In genomic region chr1:119648205-119649111, GRCm38 (mm10) we compare ENCODE assay signal across 8 mouse cellular contexts. TPM values are rescaled to one million over a fixed set of nuclear protein-coding genes. Genes with fewer than 3 reads are reported as not detected.
DNase-seq lines count a peak whose midpoint lies in the region; ATAC-seq and TF ChIP-seq lines count a peak whose summit lies in the region.

TSS of gene Epb41l5 (minus strand) at chr1:119649000.

- TF ChIP-seq EP300 in CH12.LX (IDR thresholded peaks at IDR 0.05; ENCODE audit: low read length) = no peak

- dilution Hi-C loops in CH12.LX (cut with MboI; ENCODE audit: extremely low pct_ligation_motif_present, extremely low pct_unique_long_range_greater_than_20kb, low sequenced_read_pairs) = no loop called here

- peaks cover 3% of the 10 kb centered on the region for H3K27me3 ChIP-seq in CH12.LX (replicated peaks)
- no peaks in the 10 kb centered on the region for H3K27me3 ChIP-seq in forebrain, embryonic 11.5 days (ENCODE audit: control insufficient read depth, insufficient read depth, low read length)
- H3K27me3 ChIP-seq in heart, embryonic 15.5 days = no peaks in the 10 kb centered on the region
- no peaks in the 10 kb centered on the region for H3K27me3 ChIP-seq in liver, embryonic 13.5 days
- no peaks in the 10 kb centered on the region for H3K27me3 ChIP-seq in stomach, embryonic 15.5 days (replicated peaks)

- peaks cover 0 to 4% of the 10 kb centered on the region in 2 experiments; a peak in 1 of 4 replicates for H3K4me1 ChIP-seq in CH12.LX (ENCODE audit: control insufficient read depth in 1 of 2, insufficient read depth in 2 of 2)
- no peaks in the 10 kb centered on the region; the same call in 1 of the 2 replicates for H3K4me1 ChIP-seq in forebrain, embryonic 11.5 days (replicated peaks; ENCODE audit: control insufficient read depth, insufficient read depth, low read length)
- H3K4me1 ChIP-seq in heart, embryonic 15.5 days (replicated peaks) = peaks cover 12% of the 10 kb centered on the region
- peaks cover 30% of the 10 kb centered on the region for H3K4me1 ChIP-seq in liver, embryonic 13.5 days (replicated peaks)
- no peaks in the 10 kb centered on the region; the same call in 1 of the 2 replicates for H3K4me1 ChIP-seq in stomach, embryonic 15.5 days

- peak within 1 kb of the TSS; percentile 79 for H3K4me2 ChIP-seq in CH12.LX (ENCODE audit: insufficient read depth, low read depth, poor library complexity, severe bottlenecking)
- H3K4me2 ChIP-seq in forebrain, embryonic 11.5 days (ENCODE audit: low read depth, low read length, severe bottlenecking) = peak within 1 kb of the TSS; percentile 78
- H3K4me2 ChIP-seq in heart, embryonic 15.5 days = peak within 1 kb of the TSS; percentile 86
- H3K4me2 ChIP-seq in liver, embryonic 13.5 days = peak within 1 kb of the TSS; percentile 92
- H3K4me2 ChIP-seq in stomach, embryonic 15.5 days = peak within 1 kb of the TSS; percentile 74

- H3K4me3 ChIP-seq in CH12.LX (replicated peaks in 1 of 3; ENCODE audit: low read depth in 2 of 3, low read length in 2 of 3, poor library complexity in 1 of 3) = peak within 1 kb of the TSS; percentile 80 to 94 (median 86)
- peak within 1 kb of the TSS; percentile 79 for H3K4me3 ChIP-seq in forebrain, embryonic 11.5 days (ENCODE audit: low read depth, low read length)
- H3K4me3 ChIP-seq in heart, embryonic 15.5 days = peak within 1 kb of the TSS; percentile 96
- peak within 1 kb of the TSS; percentile 89 for H3K4me3 ChIP-seq in liver, embryonic 13.5 days (replicated peaks)
- peak within 1 kb of the TSS; percentile 82 for H3K4me3 ChIP-seq in stomach, embryonic 15.5 days (replicated peaks)

- peak; percentile 43; the same call in 1 of the 2 replicates for TF ChIP-seq POLR2A in CH12.LX (IDR thresholded peaks at IDR 0.05; ENCODE audit: low read depth, low read length)

- H3K9ac ChIP-seq in CH12.LX (ENCODE audit: insufficient read depth, low read depth) = peak within 1 kb of the TSS; percentile 45
- peak within 1 kb of the TSS; percentile 73 for H3K9ac ChIP-seq in forebrain, embryonic 11.5 days (ENCODE audit: low read length)
- peak within 1 kb of the TSS; percentile 74 for H3K9ac ChIP-seq in heart, embryonic 15.5 days
- peak within 1 kb of the TSS; percentile 82 for H3K9ac ChIP-seq in liver, embryonic 13.5 days
- H3K9ac ChIP-seq in stomach, embryonic 15.5 days = peak within 1 kb of the TSS; percentile 48

- in situ Hi-C loops in CH12.LX (cut with MboI; ENCODE audit: low pct_ligation_motif_present, low pct_unique_long_range_greater_than_20kb, low sequenced_read_pairs) = no loop called here

- no peak for TF ChIP-seq CTCF in CH12.LX (conservative IDR thresholded peaks at IDR 0.05 in 1 of 2, IDR thresholded peaks at IDR 0.05 in 1 of 2; ENCODE audit: low read depth in 2 of 2, low read length in 2 of 2)

- ATAC-seq in forebrain, embryonic 11.5 days (replicated peaks; ENCODE audit: low FRiP score) = peak; percentile 98
- ATAC-seq in heart, embryonic 15.5 days (replicated peaks; ENCODE audit: insufficient number of reproducible peaks, insufficient read depth, low FRiP score, low read depth) = peak; percentile 94
- ATAC-seq in liver, embryonic 13.5 days (ENCODE audit: low read depth) = peak; percentile 92
- peak; percentile 94 for ATAC-seq in stomach, embryonic 15.5 days (ENCODE audit: insufficient read depth, low FRiP score, low read depth)

- no peaks in the 10 kb centered on the region for H3K36me3 ChIP-seq in CH12.LX (replicated peaks in 1 of 2; ENCODE audit: control insufficient read depth in 1 of 2, insufficient read depth in 1 of 2, low read length in 1 of 2)
- no peaks in the 10 kb centered on the region for H3K36me3 ChIP-seq in forebrain, embryonic 11.5 days (ENCODE audit: control insufficient read depth, insufficient read depth, low read length)
- H3K36me3 ChIP-seq in heart, embryonic 15.5 days = no peaks in the 10 kb centered on the region
- no peaks in the 10 kb centered on the region for H3K36me3 ChIP-seq in liver, embryonic 13.5 days
- H3K36me3 ChIP-seq in stomach, embryonic 15.5 days = no peaks in the 10 kb centered on the region

- no peaks in the 10 kb centered on the region for H3K9me3 ChIP-seq in CH12.LX (replicated peaks; ENCODE audit: low read length)
- H3K9me3 ChIP-seq in forebrain, embryonic 11.5 days (ENCODE audit: control insufficient read depth, low read length) = no peaks in the 10 kb centered on the region
- H3K9me3 ChIP-seq in heart, embryonic 15.5 days (replicated peaks) = no peaks in the 10 kb centered on the region
- no peaks in the 10 kb centered on the region for H3K9me3 ChIP-seq in liver, embryonic 13.5 days (replicated peaks)
- H3K9me3 ChIP-seq in stomach, embryonic 15.5 days = no peaks in the 10 kb centered on the region

- peak; percentile 84 for DNase-seq in CH12.LX (ENCODE audit: extremely low read depth)
- peak; percentile 83 for DNase-seq in c-Kit-positive CD71-negative TER-119-negative erythroid progenitor cells, embryonic 14.5 days (ENCODE audit: low read depth)
- DNase-seq in forebrain, embryonic 11.5 days (ENCODE audit: low spot score) = peak; percentile 95
- DNase-seq in kidney, postnatal 14 days = peak; percentile 92
- peak; percentile 77 for DNase-seq in liver, embryonic 13.5 days
- DNase-seq in neural tube, embryonic 10.5 days (ENCODE audit: extremely low spot score, low spot score) = peak; percentile 90

- no peak within 1 kb of the TSS for H3K27ac ChIP-seq in CH12.LX (ENCODE audit: insufficient read depth, low read depth)
- peak within 1 kb of the TSS; percentile 79 for H3K27ac ChIP-seq in forebrain, embryonic 11.5 days (ENCODE audit: low read depth, low read length)
- H3K27ac ChIP-seq in heart, embryonic 15.5 days = peak within 1 kb of the TSS; percentile 91
- peak within 1 kb of the TSS; percentile 83 for H3K27ac ChIP-seq in liver, embryonic 13.5 days
- peak within 1 kb of the TSS; percentile 94 for H3K27ac ChIP-seq in stomach, embryonic 15.5 days

- WGBS in forebrain, embryonic 11.5 days = under 1% methylated on average over 85 of the region's 86 CpGs
- under 1% methylated on average over 84 of the region's 86 CpGs for WGBS in heart, embryonic 15.5 days
- WGBS in liver, embryonic 13.5 days (ENCODE audit: insufficient replicate concordance) = under 1% methylated on average over 84 of the region's 86 CpGs
- under 1% methylated on average over 85 of the region's 86 CpGs for WGBS in stomach, embryonic 15.5 days

- H3K79me2 ChIP-seq in CH12.LX (replicated peaks; ENCODE audit: control insufficient read depth, extremely low read depth, insufficient read depth, poor library complexity, severe bottlenecking) = no peaks in the 10 kb centered on the region; the same call in 1 of the 2 replicates

- no peak for TF ChIP-seq RAD21 in CH12.LX (IDR thresholded peaks at IDR 0.05; ENCODE audit: low read depth, low read length)

TF ChIP-seq in CH12.LX, 34 proteins besides CTCF, POLR2A, EP300 and RAD21 (continues in another document):
- TF ChIP-seq KAT2A (IDR thresholded peaks at IDR 0.05; ENCODE audit: insufficient replicate concordance, low read length) (0 out of 2 replicates have a peak, but pooled peaks have one; percentile 41), IRF4 (IDR thresholded peaks at IDR 0.05; ENCODE audit: low read depth, low read length) (no peak), MAX (IDR thresholded peaks at IDR 0.05; ENCODE audit: low read length) (no peak), MEF2A (IDR thresholded peaks at IDR 0.05; ENCODE audit: borderline replicate concordance, low read depth, low read length) (peak; percentile 13; the same call in 1 of the 2 replicates), POLR2AphosphoS2 (IDR thresholded peaks at IDR 0.05; ENCODE audit: low read depth, low read length) (no peak), MAZ (IDR thresholded peaks at IDR 0.05; ENCODE audit: low read depth, low read length) (no peak), USF2 (conservative IDR thresholded peaks at IDR 0.05; ENCODE audit: low read depth, low read length) (no peak), TCF12 (IDR thresholded peaks at IDR 0.05; ENCODE audit: low read depth, low read length) (peak; percentile 20; the same call in 1 of the 2 replicates), ZKSCAN1 (IDR thresholded peaks at IDR 0.05; ENCODE audit: borderline replicate concordance, low read depth, low read length) (no peak), ELF1 (IDR thresholded peaks at IDR 0.05; ENCODE audit: low read depth, low read length) (peak; percentile 72), RCOR1 (conservative IDR thresholded peaks at IDR 0.05; ENCODE audit: low read depth, low read length) (no peak), NELFE (IDR thresholded peaks at IDR 0.05; ENCODE audit: low read depth, low read length) (0 out of 2 replicates have a peak, but pooled peaks have one; percentile 51), SIN3A (IDR thresholded peaks at IDR 0.05; ENCODE audit: low read length) (peak; percentile 66), MYC (IDR thresholded peaks at IDR 0.05; ENCODE audit: low read depth, low read length) (no peak), TBP (conservative IDR thresholded peaks at IDR 0.05; ENCODE audit: low read depth, low read length) (peak; percentile 68; the same call in 1 of the 2 replicates), JUND (conservative IDR thresholded peaks at IDR 0.05; ENCODE audit: low read depth, low read length) (no peak), GABPA (IDR thresholded peaks at IDR 0.05; ENCODE audit: insufficient replicate concordance, low read depth, low read length) (no peak), CHD1 (IDR thresholded peaks at IDR 0.05; ENCODE audit: low read depth, low read length) (no peak), E2F4 (IDR thresholded peaks at IDR 0.05; ENCODE audit: insufficient replicate concordance, low read depth, low read length) (no peak), ETS1 (conservative IDR thresholded peaks at IDR 0.05; ENCODE audit: low read depth, low read length) (no peak), USF1 (IDR thresholded peaks at IDR 0.05; ENCODE audit: low read depth, low read length) (no peak), MXI1 (IDR thresholded peaks at IDR 0.05; ENCODE audit: low read depth, low read length) (no peak), ZC3H11A (IDR thresholded peaks at IDR 0.05; ENCODE audit: low read depth, low read length) (no peak), CHD2 (IDR thresholded peaks at IDR 0.05; ENCODE audit: low read length) (no peak), NRF1 (IDR thresholded peaks at IDR 0.05; ENCODE audit: low read depth, low read length) (no peak), PAX5 (IDR thresholded peaks at IDR 0.05; ENCODE audit: low read length) (no peak)

RNA-seq across cellular contexts. Expression of gene Epb41l5, which starts in this region (rescaled TPM):
- 4.1 and 4.5 TPM in 2 replicates for total RNA-seq in CH12.LX (2012; rRNA removed)
- 3.8 and 4.3 TPM in 2 replicates for total RNA-seq in CH12.LX (2014; rRNA removed)
- polyA plus RNA-seq in CH12.LX (2012; ENCODE audit: insufficient read length, low read depth) = 3.8 TPM in 2 replicates
- 53.3 and 54.2 TPM in 2 replicates for polyA plus RNA-seq in forebrain, embryonic 11.5 days (2014; fragmentation: Nextera tagmentation; extraction: Ambion mirVana)
- 9.5 and 14.4 TPM in 2 replicates for polyA plus RNA-seq in heart, embryonic 15.5 days (2015; fragmentation: Nextera tagmentation; extraction: Ambion mirVana)
- 11.8 and 15.6 TPM in 2 replicates for polyA plus RNA-seq in liver, embryonic 13.5 days (2015; fragmentation: Nextera tagmentation; extraction: Ambion mirVana)
- 35.1 and 38.9 TPM in 2 replicates for polyA plus RNA-seq in stomach, embryonic 15.5 days (2015; fragmentation: Nextera tagmentation; extraction: Ambion mirVana)
